Mouse (Mus musculus) frontal cortex, adult 2 months (tissue): Measurements from ENCODE around the gene Dact1. TPM values are rescaled to one million over a fixed set of nuclear protein-coding genes. Genes with fewer than 3 reads are reported as not detected.

Experiments
- DNase-seq, 2 experiments: peaks; one replicate each; pipeline ENCODE4 v3.0.0; 2022; ENCODE audit warnings: low spot score in 1 of 2; ENCODE audit errors: extremely low spot score in 1 of 2
- polyA plus RNA-seq: library from polyadenylated mRNA; depleted of rRNA; stranded (reverse); fragments of >200 nt; gene quantifications from 2 replicates; pipeline ENCODE4 v1.2.3, GENCODE M21; 2012; rRNA removed

Gene Dact1
- polyA plus RNA-seq, result 9.2 and 9.8 TPM in 2 replicates

- peak in 1 of 2 experiments; percentile 58 for DNase-seq
Observed at GRCm38 (mm10) chr12:71309581-71310067, at the start of gene Dact1. Dact1 (plus strand) TSS chr12:71309884.

- no peak for DNase-seq
Observed at GRCm38 (mm10) chr12:71264211-71264610, 45.5 kb upstream of the Dact1 start.

DNA sequence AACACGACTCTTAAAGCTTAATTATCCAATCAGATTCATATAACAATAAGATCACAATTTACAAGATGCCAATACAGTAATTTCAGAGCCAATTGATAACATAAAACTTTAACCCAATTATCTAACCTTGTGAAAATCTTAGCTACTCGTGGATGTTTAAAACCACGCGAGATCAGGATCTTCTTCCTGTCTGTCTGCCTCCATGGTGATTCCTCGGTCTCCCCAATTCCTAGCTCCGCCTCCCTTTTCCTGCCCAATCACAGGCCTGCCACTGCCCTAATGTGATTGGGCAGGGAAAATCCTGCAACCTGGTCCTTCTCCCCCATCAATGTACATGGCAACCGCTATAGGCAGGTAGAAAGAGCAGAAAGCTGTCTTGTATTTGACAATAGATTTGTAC is 40.3 kb upstream of the Dact1 start:
- no peak for DNase-seq

GRCm38 (mm10) chr12:71271131-71271530 is 38.6 kb upstream of the Dact1 start:
- DNase-seq, result no peak

- peak in 1 of 2 experiments; percentile 43 for DNase-seq
Observed at GRCm38 (mm10) chr12:71274519-71275237, 35.0 kb upstream of the Dact1 start.

DNA sequence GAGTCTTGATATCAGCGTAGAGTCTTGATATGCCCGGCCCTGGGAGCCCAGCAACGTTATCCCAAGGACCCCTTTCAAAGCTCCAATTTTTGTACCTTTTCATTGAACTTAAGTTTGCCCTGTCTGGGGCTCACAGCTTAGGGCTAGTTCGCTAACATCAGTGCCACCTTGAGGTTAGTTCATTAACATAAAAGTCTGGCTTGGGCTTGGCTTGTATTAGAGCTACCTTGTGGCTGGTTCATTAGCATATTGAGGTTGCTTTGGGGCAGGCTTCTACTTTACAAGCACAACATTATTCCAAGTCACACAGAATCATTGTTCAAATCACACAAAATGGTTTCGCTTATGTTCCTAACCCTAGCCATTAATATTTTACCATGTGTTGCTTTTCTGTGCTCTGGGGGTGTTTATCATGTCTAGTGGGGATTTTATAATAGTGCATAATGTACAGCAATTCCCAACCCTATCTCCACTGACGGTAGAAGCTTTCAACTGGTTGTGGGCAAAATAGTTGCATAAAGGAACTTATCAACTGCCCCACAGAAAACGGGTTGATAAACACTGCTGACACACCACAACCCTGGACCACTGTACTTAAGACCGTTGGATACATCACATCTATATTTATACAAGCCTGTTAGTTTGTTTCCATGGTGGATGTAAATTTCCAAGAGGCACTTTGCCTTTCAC is 33.6 kb upstream of the Dact1 start:
- DNase-seq, result no peak

DNA sequence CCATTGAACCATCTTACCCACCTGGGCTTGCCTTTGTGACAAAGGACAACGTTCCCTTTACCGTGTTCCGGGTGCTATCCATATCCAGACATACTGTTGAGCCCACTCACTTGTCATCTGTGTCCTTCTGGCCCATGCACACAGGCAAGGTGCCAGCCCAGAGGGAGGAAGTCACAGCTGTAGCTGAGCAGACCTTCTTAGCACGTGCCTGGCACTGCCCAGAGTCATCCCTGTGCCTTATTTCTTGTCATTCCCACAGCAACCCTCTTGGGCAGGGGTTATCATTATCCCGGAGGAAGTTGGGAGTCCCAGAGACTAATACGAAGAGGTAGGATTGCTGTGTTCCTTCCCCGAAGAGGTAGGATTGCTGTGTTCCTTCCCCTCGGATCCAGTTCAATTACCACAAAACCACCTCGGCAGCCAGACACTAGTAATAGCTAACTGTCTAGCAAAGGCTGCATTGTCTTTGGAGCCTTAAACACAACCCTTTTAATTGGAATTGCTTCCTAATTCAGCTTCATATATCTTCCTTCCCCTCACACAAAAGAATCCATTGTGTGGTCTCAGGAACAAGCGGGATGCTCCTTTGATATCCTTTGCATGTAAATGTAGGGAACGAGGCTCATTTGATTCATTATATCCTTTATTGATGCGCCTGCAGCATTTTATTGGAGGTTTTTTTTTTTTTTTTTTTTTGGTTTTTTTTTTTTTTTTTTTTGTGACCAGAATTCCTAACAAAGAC is 30.0 kb upstream of the Dact1 start:
- peak in 1 of 2 experiments; percentile 19 for DNase-seq

- DNase-seq, result no peak
Observed at GRCm38 (mm10) chr12:71281201-71281768, 28.4 kb upstream of the Dact1 start.

DNA sequence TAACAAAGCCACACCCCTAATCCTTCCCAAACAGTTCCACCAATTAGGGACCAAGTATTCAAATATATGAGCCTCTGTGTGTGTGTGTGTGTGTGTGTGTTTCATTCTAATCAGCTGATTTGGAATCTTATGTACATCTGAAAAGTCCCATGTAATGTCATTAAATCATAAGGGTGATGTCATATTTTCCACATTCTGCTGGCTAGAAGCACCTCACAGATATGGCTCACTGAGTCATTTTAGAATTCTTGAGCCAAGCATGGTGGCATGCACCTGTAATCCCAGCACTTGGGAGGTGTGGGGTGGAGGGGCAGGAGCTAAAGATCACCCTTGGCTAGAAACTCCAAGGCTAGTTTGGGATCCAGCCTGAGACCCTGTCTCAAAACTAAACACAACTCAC is 24.3 kb upstream of the Dact1 start:
- no peak for DNase-seq

- no peak for DNase-seq
Observed at GRCm38 (mm10) chr12:71290460-71290859, 19.2 kb upstream of the Dact1 start.

GRCm38 (mm10) chr12:71293960-71294942 is 15.4 kb upstream of the Dact1 start:
- no peak for DNase-seq

DNA sequence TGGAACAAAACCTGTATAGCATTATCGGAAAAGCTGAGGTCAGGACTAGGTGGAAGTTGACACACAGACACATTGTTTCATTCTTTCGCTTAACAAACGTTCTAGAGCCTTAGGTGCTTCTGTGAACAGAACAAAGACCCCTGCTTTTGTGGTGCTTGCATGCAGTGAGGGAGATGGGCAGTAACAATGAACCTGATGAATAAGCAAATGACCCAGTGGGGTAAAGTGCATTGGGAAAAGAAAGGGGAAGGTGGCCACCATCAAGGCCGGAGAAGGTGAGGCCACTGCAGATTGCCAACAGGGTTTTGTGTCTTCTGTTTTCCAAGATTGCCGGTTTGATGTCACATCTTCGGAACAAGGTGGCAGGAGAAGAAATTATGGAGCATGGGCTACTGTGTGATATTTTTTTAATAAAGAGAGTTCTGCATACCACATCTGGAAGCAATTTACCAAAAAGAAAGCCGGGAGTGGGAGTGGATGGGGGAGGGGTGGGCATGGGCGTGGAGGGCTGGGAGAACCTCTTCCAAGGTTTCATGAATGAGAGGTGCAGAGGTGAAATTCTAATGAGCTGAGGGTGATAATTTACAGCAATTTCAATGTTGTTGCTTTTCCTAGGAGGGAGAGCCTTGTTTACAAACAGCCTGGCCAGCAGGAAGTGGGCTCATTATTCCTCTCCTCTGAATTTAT is 12.7 kb upstream of the Dact1 start:
- DNase-seq, result no peak

DNA sequence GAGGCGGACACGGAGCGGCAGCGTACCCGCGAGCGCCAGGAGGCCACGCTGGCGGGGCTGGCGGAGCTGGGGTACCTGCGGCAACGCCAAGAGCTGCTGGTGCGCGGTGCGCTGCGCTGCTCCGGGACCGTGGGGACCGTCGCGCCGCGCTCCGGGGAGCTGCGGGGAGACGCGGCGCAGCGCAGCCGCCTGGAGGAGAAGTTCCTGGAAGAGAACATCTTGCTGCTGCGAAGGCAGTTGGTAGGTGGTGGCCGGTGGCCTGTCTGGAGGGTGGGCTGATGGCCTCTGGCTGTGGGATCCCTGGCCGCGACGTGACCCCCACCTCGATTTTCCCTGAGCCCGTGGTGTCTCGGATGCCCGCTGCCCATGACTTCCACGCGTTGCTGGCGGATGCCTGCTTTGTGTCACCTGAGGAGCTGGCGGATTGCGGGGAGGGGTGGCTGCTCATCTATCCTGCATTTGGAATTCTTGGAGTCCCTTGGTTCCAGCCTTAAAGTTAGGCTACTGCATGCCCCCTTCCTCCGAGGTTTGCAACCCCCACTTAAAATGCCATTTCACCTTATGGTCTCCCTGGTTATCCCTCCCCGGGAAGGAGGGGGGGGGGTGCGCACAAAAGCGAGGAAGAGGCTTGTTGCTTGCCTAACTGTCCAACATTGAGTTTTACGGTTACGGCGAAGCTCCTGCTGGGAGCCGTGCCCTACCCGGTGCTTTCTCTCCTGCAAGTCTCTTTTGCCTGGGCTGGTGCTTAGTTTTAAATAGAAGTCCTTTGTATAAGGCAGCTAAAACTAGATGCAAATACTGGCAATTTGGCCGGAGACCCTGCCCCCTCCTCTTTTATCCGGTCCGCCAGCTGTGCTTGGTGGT is 616 bp downstream of the Dact1 start:
- peak in 1 of 2 experiments; percentile 16 for DNase-seq

DNA sequence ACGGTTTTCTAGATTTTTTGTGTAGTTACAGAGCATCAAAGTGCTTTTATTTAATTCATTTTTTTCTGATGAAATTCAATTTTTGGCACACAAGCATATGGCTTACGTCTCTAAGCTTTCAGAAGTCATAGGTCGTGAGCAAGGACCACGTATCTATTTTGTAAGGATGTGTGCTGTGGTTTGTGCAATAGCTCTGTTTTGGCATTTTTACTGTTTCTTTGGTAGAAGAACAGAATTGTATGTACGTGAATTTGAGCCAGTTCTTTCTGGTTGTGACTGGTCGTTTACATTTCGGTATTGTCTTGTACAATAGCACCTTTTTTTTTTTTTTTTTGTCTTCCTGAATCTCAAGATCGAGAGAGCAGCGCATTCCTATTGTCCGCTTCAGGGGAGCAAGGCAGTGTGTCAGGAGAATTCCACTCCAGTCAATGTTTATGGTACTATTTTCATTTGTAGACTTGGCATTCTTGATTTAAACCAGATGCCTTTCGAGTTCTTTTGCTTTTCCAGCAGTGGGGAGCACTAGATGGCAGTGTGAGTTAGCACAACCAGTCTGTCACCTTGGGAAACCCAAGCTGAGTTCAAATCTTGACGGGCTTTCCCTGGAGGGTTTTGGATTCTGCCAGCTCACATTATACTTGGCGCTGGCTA is 1.7 kb downstream of the Dact1 start:
- DNase-seq, result peak; percentile 28 to 83

- DNase-seq, result no peak
Observed at GRCm38 (mm10) chr12:71318239-71318638, 8.6 kb downstream of the Dact1 start.

- no peak for DNase-seq
Observed at GRCm38 (mm10) chr12:71319536-71319935, 9.9 kb downstream of the Dact1 start.

GRCm38 (mm10) chr12:71332646-71333045 is 23.0 kb downstream of the Dact1 start:
- DNase-seq, result no peak

DNA sequence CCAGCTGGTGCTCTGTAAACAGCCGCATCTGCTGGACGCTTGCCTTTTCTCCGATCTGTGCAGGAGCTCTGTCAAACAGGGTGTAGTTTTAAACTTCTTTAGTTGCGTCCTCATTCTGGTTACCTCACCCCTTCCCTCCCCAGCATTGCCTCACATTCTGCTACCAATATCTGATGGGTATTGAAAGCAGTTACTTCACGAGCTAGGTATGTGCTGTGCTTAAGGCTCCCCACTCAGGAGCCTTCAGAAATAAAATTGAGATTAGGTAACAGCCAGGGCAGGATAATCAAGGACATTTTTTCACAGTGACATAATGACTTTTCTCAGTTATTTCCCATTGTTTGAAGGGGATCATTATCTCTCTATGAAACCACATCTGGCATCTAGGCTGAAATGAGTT is 23.9 kb downstream of the Dact1 start:
- DNase-seq, result no peak
